Mouse (Mus musculus) urinary bladder, postnatal 10 days (tissue): Measurements from ENCODE around the gene Pde4d.

Experiments used
- DNase-seq: peaks from one replicate; pipeline ENCODE4 v3.0.0; 2022; ENCODE audit warnings: low spot score

The Pde4d gene

DNA sequence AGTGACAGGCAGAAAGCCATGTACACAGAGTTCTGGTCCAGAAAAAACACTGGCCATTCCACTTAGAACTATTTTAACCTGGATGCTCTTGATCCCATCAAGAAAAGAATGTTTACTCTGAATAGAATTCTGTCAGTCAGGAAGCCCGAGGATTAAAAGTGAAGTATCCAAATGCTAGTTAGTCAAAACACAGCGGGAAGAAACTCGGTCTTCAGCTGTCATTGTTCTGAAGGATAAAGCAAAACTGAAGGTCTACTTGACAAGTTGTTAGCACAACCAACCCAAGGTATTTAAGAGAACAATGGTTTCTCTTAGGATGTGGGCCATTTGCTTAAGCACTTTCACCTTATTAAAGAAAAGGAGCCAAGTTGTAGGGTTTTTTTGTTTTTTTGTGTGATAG is 1327.2 kb downstream of the Pde4d start:
- DNase-seq = no peak

DNA sequence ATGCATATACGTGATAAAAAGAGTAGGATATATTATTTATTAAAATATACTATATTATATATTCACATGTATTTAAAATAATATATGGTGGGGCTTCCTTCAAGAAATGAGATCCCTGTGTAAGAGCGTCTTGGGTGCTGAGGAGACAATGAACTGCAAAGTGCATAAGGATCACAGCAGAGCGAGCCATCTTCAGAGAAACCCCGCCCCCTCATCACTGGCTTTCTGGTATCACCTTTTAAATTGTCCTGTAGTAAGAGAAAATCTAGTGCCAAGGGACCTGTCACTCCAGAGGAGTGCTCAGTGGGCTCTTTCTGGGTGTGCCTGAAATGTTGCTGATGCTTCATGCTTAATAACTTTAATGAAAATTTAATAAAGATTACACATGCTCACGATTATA is 1327.7 kb downstream of the Pde4d start:
- no peak for DNase-seq

DNA sequence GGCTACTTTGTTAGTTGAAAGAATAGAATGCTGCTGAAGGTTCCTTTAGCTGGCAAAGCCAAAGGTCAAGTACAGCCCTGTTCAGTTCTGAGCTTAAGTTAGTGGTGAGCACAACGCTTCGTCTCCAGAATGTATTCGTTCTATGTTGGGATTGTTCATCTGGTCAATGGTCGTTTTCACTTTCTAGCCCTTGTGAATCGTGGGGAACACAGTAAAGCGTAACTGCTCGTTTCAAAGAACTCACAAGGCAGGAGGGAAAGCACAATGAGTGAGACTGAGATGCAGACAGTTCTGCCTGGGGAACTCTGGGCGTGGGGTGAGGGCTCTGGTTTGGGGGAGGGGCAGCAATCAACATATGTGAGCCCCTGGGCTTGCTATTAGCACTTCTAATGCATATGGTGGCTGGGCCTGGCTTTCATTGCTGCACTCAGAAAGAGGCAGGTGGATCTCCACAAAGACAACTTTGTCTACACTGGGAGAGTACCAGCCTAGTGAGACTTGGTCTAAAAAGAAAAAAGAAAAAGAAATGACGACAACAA is 1328.6 kb downstream of the Pde4d start:
- no peak for DNase-seq

DNA sequence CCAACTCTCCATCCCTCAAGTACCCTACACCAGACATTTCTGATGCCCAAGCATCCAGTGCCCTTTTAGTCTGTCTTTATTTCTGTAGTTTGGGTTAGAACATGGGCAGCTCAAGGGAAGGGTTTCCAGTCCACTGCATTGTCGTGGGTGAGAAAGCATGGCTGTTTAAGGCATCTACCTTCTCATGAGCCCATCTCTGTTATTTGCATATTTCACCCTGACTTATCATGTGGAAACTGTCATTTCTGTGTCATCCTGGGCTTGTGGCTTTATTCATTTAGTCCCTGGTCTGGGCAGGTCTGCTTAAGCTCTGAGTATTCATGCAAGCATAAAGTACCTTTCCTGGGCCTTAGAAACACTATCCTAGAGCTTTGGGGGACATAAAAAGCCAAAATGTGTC is 1331.7 kb downstream of the Pde4d start:
- no peak for DNase-seq

DNA sequence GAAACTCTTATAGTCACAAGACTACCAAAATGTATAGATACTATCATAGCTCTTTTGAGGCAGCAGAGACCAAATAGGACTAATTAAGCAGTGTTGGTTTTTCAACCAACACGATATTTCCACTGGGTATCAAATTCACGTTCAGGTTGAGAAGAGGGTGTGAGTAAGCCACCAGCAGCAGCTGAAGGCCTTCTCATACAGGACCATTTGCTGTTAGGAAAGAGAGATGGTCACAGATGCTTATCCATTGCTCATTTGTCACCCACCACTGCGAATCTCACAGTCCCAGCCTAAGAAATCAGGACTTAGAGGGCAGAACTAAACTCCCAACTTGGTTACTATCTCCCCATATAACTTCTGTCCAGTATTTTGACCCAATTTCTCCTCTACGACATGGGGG is 1338.9 kb downstream of the Pde4d start:
- DNase-seq = no peak

DNA sequence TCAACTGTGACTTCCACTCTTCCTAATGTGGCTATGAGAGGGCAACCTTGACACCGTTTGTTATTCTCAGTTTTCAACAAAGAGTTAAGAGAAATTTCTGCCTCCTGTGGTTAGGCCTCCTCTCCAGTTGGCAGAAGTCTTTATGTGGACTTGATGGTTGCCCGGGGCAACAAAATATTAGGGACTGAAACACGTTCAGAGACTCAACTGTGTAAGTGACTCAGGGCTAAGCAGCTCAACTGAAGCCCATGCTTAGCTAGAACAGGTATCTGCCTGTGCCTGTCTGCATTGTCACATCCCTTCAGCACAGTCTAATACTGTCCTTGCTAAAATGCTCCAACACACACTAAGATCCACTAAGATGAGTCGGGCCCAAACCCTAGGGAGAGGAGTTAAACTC is 1339.4 kb downstream of the Pde4d start:
- no peak for DNase-seq

DNA sequence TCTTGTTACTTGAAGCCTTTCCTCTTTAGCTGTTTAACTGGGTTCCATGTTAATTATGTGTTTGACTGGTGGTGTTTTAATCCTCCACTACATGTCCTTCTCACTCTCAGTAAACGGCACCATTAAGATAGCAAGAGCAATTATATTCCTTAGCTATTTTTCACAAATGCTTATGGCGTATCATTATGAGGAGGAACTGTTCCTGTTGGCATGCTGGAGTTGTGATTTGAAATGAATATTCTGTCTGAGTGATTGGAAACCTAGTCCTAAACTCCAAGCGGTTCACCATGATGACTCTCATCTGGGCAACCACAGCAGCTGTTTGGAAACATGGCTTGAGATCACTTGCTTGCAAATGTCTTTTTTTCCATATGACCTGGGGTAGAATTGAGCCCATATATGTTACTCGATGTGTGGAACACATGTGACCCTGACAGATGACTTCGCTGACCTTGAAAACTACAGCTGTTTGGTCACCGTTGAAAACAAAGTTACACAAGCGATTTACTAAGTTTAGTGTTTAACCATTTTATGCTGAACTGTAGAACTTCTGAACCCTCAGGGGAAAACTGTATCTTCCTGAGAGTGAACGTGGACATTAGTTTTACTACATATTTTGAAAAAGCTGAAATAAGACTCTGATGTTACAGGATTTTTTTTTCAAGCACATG is 1340.4 kb downstream of the Pde4d start:
- DNase-seq = no peak

DNA sequence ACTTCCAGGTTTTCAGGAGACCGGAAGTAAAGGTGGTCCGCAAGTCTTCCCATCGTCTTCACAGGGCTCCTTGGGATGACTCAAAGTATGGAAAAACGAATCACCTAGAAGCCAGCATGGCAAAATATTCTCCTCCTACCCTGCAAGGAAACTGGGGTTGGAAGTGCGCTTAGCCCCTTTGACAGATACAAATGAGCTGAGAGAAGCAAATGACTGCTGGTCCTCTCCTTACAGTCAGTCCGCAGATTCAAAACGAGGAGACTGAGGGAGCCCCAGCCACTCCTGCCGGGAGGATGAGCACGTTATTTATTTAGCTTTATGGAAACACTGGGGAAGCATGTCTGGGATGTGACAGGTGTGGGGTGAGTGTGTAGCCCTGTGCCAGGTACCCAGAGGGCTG is 1344.2 kb downstream of the Pde4d start:
- DNase-seq = no peak

DNA sequence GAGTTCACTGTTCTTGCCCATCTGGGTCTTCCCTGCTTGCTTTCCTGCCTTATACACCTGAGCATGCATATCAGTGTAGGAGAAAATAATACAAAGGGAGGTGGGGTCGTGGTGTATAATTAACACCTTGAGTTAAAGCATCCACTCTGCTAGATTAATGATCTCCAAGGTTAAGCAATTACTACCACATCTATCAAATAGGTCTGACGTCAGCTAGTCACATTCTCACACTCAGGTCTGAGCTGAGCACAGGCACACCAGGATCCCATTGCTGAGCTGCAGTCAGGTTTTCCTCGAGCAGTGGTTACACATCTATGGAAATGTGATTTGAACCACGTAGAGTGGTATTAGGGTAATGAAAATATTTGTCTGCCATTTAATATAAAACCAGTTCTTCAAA is 1348.9 kb downstream of the Pde4d start:
- DNase-seq = no peak

DNA sequence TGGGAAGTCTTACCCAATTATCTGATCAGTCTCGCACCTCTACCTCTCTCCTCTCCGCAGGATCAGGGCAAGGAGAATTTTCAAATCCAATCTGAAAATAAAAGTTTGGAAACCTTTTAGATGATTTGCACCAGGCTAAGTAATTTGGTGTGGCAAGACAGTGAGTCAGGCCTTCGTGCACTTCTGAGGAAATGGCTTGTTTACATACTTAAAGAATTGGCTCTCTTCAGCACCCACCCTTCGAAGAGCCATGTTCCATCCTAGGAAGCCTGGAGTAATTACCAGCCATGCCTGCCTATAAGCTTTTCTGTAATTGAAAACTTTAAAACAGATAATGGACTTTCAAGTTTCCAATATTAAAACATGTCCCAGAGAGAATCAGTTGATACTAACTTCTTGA is 1352.5 kb downstream of the Pde4d start:
- no peak for DNase-seq

DNA sequence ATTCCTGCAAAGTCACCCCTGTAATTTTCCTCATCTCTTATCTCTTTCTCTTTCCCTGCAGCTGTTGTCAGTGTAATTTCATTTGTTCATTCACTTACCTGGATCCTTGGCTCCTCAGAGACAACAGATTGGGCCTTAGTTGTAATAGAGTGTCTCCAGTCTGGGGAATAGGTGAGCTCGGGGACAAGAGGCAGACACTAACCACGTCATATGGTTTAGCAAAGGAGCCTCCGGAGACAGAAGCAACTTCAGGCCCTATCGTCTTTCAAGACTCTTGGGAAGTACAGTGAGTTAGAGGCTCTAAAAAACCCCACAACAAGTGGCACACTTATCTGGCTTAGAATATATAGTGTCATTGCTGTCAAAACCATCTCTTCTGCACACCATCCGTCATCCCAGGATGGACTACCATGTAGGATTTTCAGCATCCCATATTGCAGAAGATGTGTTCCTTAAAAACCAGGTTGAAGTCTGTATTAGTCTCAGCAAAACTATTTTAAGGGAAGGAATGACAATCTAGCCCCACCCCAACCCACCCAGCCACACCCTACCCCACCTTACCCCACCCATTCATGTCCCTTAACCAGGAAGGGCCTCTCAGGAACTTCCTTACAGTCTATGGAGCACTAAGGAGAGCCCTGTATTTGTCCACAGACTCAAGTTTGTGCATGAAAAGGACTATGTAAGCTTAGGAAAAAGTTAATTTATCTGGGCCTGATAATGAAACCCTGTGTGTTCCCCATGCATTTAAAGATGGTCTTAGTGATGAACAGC is 1356.6 kb downstream of the Pde4d start:
- no peak for DNase-seq

DNA sequence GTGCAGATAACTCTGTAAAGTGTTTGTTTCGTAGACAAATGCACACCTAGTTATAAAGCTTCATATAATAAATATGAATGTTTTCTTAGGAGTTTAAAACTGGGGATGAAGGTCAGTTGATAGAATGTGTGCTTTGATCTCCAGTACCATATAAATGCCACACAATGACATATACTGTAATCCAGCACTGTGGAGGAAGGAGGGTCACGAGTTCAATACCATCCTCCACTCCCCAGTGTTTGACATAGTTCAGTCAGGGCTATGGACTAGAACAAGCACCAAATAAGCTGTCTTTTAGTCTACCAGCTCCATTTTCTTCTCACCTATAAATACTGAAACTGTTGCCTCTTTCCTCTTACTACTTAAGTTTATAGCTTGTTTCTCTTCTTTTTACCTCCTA is 1357.3 kb downstream of the Pde4d start:
- DNase-seq = no peak

DNA sequence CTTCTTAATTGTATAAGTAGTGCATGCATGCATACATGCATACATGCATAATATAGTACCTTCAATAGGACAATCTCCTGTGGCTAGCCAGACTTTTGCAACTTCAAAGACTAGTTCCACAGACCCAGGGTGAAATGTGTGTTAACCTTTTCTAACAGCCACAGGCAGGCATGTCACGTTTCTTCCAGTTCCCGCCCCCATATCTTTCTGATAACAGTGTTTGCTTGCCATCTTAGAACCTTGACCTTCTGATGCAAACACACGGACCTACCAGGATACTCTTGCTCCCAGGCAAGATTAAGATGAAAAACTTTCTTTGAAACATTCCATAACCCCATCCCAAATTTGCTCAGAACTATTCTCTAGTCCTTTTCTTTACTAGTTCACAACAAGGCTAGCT is 1357.7 kb downstream of the Pde4d start:
- DNase-seq = no peak

DNA sequence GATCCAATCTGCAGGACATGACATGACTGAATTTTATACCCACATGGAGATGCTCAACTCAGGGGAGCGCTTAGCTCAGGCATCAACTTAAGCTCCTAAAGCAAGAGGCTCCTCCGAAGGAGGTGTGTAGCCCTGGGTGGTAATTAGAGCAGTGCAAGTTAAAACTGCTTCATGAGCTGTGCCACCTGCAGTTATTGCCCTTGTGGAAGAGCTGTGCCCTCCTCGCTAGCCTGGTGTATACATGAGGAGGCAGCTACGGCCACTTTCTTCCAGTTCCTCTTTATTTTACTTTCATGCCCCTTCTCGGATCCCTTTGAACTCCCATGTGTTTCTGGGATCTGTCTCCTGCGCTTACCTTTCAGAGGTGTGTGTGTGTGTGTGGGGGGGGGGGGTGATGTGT is 1358.3 kb downstream of the Pde4d start:
- no peak for DNase-seq

DNA sequence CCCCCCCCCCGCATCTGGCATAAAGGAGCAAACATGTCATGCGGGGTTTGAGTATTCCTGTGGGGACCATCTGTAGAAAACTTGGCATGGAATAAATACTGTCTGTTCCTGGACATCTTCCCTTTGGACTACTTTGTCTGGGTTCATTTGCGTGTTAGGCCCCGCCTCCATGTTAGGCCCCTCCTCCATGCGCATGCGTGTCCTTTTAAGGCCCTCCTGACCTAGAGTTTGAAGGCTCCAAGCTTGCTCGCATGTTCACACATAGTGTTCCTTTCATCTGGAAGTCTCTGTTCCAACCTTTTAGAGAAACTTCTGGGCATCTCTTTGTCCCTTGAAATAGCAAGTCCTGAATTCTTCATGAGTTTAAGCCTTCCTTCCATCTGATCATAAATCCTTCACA is 1359.2 kb downstream of the Pde4d start:
- DNase-seq = no peak

DNA sequence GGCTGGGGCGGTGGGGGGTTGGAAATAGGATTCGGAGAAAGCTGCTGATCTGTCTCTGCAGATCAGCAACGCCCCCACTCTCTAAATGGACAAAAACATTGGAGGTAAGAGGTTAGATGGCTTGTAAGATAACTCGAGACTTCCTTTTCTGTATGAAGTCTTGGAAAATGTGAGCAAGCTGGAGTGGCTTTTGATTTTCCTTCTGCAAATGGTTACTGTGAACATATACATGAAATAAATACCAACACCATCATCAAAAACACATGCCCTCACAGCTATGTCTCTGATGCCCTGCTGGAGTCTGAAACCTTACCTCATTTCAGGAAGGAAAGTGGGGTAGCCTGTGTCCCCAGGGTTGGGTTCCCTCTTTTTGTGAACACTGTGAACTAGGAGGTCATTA is 1359.9 kb downstream of the Pde4d start:
- no peak for DNase-seq

DNA sequence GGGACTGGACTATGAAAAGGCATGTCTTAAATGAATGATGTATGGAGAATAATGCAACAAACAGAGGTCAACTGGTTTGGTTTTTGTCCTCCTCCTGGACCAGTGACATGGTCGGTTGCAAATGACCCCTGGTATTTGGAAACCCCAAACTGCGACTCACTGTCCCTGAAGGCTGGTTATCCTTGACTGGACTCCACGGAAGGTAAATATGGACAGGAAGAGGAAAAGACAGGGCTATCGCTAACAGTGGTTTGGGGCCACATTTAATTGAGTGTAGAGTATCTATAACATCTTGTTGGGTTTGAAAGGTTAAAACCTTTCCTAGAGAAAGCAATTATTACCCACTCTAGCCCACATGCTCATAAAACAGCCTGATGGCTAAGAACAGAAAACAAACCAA is 1364.2 kb downstream of the Pde4d start:
- DNase-seq = no peak

DNA sequence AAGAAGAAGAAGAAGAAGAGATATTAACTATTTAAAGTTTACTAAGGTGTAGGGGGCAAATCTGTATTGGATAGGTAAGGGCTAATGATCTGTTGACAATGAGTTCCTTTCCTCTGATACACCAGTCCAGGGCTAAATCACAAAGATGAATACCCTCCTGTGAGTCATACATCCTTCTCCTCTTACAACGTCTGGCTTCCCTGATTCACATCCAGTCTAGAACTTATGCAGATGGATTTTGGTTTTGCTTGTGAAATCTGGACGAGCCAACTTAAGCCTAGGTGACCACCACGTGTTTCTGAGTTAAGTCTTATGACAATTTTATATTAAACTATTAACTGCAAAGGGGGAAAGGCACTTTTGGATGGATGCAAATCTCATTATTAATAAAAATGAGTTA is 1369.3 kb downstream of the Pde4d start:
- no peak for DNase-seq

DNA sequence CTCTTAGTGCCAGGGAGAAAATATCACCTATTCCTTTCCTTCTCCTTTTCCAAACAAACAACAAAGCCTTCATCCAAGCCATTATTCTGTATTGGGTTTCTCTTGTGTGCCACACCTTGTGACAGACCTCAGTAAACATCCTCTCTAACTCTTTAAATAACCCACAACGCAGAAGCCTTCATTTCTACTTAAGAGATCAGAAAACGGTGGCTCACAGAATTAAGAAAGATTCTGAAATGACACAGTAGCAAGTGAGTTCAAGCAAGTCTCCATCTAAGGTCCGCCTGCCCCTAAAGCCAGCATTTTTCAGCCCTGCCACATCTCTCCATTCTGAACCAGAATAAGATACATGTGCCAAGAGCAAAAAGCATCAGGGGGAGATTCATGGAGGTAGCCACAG is 1370.4 kb downstream of the Pde4d start:
- no peak for DNase-seq

DNA sequence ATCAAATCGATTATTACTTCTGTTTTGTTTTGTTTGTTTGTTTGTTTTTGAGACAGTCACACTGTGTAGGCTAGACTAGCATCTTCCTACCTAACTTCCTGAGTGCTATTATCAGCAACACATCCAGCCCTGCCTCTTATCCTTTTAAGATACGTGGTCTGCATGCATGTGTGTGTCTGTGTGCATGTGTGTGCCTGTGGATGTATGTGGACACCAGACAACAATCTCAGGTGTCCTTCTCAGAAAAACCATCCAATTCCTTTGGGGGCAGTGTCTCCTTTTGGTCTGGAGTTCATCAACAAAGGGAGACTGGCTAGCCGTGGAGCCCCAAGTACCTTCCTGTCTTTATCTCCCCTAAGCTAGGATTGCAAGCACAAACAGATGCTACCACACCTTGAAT is 1371.1 kb downstream of the Pde4d start:
- DNase-seq = no peak

DNA sequence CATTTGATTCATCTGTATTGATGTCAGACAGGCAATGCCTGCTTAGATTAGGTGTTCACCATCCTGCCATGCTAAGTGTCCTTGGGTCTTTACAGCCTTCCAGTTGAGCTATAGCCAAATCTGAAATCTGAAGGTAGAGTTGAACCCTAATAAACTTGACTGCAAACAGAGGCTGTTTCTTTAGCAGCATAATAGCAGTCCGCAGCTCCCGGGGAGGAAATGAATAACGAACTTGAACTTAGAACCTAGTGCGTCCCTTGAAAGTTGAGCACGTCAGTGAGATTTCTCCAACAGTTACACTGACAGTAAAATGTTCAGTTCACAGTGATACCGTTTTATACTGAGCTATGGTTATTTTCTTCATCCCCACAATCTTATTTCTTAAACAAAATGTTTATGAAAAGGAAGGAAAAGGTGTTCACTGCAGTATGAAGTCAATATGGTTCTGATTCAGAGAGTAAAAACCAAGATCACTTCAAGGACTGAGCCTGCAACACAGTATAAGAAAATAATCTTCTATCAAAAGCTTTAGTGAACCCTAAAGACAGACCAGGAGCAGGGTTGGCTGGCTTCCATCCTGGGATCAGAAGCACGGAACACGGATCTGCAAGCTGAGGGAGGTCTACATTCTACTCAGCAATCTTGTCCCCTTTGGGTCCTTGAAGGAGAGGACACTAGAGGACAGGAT is 1372.1 kb downstream of the Pde4d start:
- DNase-seq = no peak

DNA sequence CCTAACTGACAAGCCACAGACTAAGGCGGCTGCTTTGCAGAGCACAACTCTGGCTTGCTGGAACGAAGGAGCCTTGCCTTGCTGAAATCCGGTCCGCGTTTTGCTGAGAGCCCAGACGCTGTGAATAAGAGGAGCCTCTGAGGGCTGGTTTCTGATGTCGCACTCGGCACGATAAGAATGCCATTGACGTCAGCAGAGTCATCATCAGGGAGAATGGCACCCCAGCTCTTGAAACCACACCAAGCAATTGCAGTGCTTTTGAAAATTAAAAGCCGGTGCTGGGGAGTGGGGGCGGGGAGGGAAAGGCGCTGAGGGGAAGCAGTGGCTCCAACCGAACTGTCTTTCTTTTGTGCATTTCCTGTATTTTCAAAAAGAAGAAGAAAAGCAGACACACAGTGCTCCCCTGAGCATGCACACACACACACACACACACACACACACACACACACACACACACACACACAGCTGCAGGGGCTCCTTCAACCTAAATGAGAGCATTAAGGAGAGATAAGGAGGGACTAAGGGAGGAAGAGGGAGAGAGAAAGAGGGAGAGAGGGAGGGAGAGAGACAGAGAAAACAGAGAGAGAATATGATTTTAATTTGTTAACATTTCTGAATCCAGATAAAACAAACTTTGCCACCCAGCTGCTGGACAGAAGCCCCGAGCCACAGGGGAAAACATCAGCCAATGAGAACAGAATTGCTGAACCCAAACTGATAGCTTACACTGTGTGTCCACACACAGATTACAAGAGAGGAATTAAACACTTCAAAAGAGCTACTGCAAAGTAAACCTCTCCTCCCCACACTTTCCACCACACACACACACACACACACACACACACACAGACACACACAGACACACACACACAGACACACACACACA is 1372.9 kb downstream of the Pde4d start:
- DNase-seq = peak; percentile 67
